Mouse (Mus musculus): ENCODE measurements around the gene Tmtc1. TPM values are rescaled to one million over a fixed set of nuclear protein-coding genes. Genes with fewer than 3 reads are reported as not detected.
A peak's percentile ranks its signal among the peaks of the same experiment; 100 is the strongest.

Tmtc1 gene
- polyA plus RNA-seq, 1 experiment from 2014 or later, result 2.0 TPM

DNA sequence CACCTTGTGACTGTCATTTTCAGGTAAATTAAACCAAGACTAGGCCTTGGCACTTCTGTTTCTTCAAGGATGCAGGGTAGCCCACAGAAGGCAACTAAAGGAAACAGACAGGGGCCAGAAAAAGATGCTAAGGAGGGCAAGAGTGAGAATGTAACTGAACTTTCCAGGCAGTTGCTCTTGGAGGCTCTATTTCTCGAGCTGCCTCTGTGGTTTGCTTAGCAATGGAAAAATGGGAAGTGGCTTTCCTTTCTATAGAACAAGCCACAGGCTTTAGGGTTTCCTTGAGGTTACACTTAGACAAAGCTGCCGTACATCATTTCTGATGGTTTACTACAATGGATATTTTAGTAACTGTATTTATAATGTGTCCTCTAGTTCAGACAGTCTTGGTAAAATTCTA, 102.4 kb downstream of the Tmtc1 start:
- no peaks in the 10 kb centered on the region for H3K27me3 ChIP-seq (replicated peaks)
- no peak overlapping the region for H3K9ac ChIP-seq
- no peaks in the 10 kb centered on the region for H3K9me3 ChIP-seq
- 76% methylated on average over 2 of the region's 2 CpGs for WGBS
- no peak overlapping the region for H3K4me2 ChIP-seq
- H3K4me1 ChIP-seq, result no peaks in the 10 kb centered on the region
- no peaks in the 10 kb centered on the region for H3K36me3 ChIP-seq
- H3K4me3 ChIP-seq, result no peak overlapping the region
- no peak overlapping the region for H3K27ac ChIP-seq (replicated peaks)
- no peak for ATAC-seq (ENCODE audit: extremely low read depth, insufficient number of reproducible peaks, low FRiP score, low TSS enrichment)

DNA sequence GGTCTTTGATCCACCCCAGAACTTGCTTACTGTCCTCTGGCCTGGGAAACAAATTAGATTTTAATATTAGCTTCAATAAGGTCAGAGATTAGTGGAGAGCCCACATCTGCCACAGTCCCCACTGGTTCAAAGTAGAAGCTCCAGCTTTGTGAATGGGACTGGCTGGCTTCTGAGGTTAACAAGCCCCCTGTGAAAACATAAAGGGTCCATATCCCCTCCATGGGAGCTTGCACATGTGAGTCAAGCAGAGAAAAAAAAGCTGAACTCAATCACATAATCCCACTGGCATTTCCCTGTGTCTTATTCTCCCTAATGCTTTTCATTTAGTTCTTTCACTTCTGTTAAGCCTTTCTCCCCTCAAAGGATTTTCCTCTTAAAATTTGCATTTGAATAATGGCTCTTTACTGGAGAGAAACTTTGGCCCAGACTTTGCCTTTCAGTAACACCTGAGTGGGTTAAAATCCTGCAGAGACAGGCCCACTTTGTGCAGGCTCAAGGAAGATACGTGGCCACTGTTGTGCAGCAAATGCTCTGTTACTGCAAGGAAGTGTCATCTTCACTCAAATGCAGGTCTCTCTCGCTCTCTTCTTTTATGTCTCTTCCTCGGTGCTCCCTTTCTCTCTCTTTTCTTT, 105.7 kb downstream of the Tmtc1 start:
- no peak overlapping the region for H3K4me2 ChIP-seq
- peaks cover 4% of the 10 kb centered on the region for H3K36me3 ChIP-seq
- H3K27ac ChIP-seq (replicated peaks), result no peak overlapping the region
- no peak for ATAC-seq (ENCODE audit: extremely low read depth, insufficient number of reproducible peaks, low FRiP score, low TSS enrichment)
- H3K4me3 ChIP-seq, result no peak overlapping the region
- no peaks in the 10 kb centered on the region for H3K9me3 ChIP-seq
- H3K4me1 ChIP-seq, result no peaks in the 10 kb centered on the region
- 67% methylated on average over 3 of the region's 3 CpGs for WGBS
- no peaks in the 10 kb centered on the region for H3K27me3 ChIP-seq (replicated peaks)
- no peak overlapping the region for H3K9ac ChIP-seq

DNA sequence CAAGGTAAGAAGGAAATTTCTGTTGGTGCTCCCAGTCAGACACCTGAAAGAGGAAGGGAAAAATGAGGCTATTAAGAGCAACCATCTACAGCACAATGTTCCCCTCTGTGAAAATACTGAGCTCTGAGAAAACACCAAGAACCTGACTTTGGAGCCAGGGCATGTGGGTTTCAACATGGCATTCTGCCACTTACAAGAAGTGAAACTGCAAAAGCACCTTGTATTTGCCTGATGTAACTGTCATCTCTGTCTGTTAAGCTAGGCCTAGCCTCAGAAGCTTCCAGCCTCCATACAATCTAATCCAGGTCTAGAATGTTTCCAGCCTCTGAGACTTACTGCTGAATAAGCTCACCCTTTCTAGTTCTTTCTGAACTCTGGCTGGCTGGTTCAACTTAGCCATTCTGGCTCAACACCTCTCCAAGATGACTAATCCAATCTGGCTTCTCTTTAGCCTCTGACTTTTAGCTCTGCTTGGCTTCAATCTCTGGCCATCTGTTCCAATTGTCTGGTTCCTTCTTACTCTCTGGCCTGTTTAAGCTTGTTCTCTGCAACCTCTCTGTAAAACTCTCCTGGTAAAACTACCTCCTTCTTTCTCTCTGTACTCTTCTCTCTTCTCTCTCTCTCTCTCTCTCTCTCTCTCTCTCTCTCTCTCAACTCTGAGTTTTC, 107.8 kb downstream of the Tmtc1 start:
- H3K9me3 ChIP-seq, result no peaks in the 10 kb centered on the region
- H3K4me2 ChIP-seq, result no peak overlapping the region
- peaks cover 12% of the 10 kb centered on the region for H3K36me3 ChIP-seq
- H3K27ac ChIP-seq (replicated peaks), result no peak overlapping the region
- no peak for ATAC-seq (ENCODE audit: extremely low read depth, insufficient number of reproducible peaks, low FRiP score, low TSS enrichment)
- no peaks in the 10 kb centered on the region for H3K4me1 ChIP-seq
- no peaks in the 10 kb centered on the region for H3K27me3 ChIP-seq (replicated peaks)
- no peak overlapping the region for H3K4me3 ChIP-seq
- no peak overlapping the region for H3K9ac ChIP-seq

DNA sequence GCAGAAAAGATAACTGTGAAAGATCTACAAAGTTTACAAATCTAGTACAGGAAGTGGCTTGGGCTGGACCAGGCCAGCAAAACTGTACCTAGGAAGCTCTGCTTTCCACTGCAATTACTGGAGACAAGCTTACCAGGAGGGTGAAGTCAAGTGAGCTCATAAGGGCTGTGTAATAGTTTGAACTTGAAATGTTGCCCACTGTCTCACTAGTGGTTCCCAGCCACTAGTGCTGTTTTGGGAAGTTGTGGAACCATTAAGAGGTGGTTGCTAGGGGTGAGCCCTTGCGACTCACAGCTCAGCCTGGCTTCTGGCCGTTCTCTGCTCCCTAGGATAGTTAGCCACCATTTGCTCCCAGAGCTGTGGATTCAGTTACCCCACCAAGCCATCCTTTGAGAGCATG, 112.3 kb downstream of the Tmtc1 start:
- WGBS, result 66% methylated on average over 2 of the region's 2 CpGs
- H3K9ac ChIP-seq, result no peak overlapping the region
- ATAC-seq (ENCODE audit: extremely low read depth, insufficient number of reproducible peaks, low FRiP score, low TSS enrichment), result no peak
- no peak overlapping the region for H3K4me2 ChIP-seq
- no peaks in the 10 kb centered on the region for H3K27me3 ChIP-seq (replicated peaks)
- H3K27ac ChIP-seq (replicated peaks), result no peak overlapping the region
- no peak overlapping the region for H3K4me3 ChIP-seq
- H3K9me3 ChIP-seq, result no peaks in the 10 kb centered on the region
- peaks cover 7% of the 10 kb centered on the region; the same call in 1 of the 2 replicates for H3K4me1 ChIP-seq
- peaks cover 12% of the 10 kb centered on the region for H3K36me3 ChIP-seq

DNA sequence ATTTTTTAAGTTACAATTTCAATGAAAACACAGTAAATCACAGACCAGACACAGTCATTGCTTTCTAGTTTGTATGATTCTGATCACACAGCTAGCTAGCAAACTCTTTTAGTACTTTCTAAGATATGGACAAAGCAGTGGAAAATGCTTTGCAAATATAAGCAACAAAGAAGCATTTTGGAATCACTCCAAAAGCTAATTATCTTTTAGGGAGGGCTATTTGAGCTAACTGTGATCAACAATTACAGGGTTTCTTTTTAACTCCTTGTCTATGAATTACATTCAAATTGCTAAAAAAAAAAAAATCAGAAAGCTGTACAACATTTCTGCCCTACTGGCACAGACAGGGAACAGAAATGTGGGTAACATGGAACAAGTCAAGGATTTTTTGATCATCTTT, 114.2 kb downstream of the Tmtc1 start:
- H3K9me3 ChIP-seq, result no peaks in the 10 kb centered on the region
- no peak overlapping the region for H3K4me2 ChIP-seq
- H3K9ac ChIP-seq, result no peak overlapping the region
- no peak overlapping the region for H3K27ac ChIP-seq (replicated peaks)
- peaks cover 11% of the 10 kb centered on the region for H3K36me3 ChIP-seq
- peaks cover 7% of the 10 kb centered on the region; the same call in 1 of the 2 replicates for H3K4me1 ChIP-seq
- no peak overlapping the region for H3K4me3 ChIP-seq
- no peak for ATAC-seq (ENCODE audit: extremely low read depth, insufficient number of reproducible peaks, low FRiP score, low TSS enrichment)
- no peaks in the 10 kb centered on the region for H3K27me3 ChIP-seq (replicated peaks)

DNA sequence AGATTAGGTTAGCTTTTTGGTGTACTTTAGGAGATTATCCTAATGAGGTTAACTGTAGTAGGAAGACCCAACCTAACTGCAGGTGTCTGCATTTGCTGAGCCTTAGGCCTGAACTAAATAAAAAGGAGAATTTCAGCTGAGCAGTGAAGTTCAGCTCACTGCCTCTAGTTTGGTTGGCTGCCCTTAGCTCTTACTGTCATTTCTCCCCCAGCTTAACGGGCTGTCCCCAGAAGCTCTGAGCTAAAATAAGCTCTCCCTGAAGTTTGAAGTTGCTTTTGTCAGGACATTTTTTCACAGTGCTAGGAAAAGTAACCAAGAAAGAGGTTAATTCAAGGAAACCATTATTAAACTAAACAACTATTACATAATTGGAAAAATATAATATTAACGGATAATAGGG, 115.3 kb downstream of the Tmtc1 start:
- Histone ChIP-seq H3K27me3 (replicated peaks) (no peaks in the 10 kb centered on the region), H3K9ac (no peak overlapping the region), H3K27ac (replicated peaks) (peak overlapping the region; percentile 13; the same call in 1 of the 2 replicates), H3K4me3 (no peak overlapping the region), H3K9me3 (no peaks in the 10 kb centered on the region), H3K36me3 (peaks cover 8% of the 10 kb centered on the region; the same call in 1 of the 2 replicates), H3K4me1 (peaks cover 7% of the 10 kb centered on the region; the same call in 1 of the 2 replicates), H3K4me2 (no peak overlapping the region)
- 66% methylated on average over 2 of the region's 2 CpGs for WGBS
- no peak for ATAC-seq (ENCODE audit: extremely low read depth, insufficient number of reproducible peaks, low FRiP score, low TSS enrichment)

DNA sequence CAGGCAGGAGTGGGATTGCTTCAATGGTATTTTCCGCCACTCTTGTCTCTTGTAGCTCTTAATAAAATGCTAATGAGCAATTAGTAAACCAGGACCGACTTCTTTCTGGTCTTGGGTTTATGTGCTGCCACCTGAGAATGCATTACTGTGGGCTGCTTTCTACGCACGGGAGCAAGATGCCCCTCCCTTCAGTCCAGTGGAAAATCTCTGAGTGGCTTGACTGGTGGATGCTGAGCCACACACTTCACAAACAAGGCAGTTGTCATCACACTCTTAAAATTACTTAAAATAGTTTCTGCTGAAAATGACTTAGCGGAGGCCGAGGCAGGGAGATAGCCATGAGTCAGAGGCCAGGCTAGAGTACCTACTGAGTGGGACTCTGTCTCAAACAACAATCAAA, 116.1 kb downstream of the Tmtc1 start:
- H3K9me3 ChIP-seq, result no peaks in the 10 kb centered on the region
- WGBS, result 49% methylated on average over 6 of the region's 6 CpGs
- no peak overlapping the region for H3K4me2 ChIP-seq
- no peak for ATAC-seq (ENCODE audit: extremely low read depth, insufficient number of reproducible peaks, low FRiP score, low TSS enrichment)
- H3K27ac ChIP-seq (replicated peaks), result no peak overlapping the region
- no peak overlapping the region for H3K4me3 ChIP-seq
- H3K9ac ChIP-seq, result no peak overlapping the region
- no peaks in the 10 kb centered on the region for H3K27me3 ChIP-seq (replicated peaks)
- H3K36me3 ChIP-seq, result peaks cover 8% of the 10 kb centered on the region; the same call in 1 of the 2 replicates
- H3K4me1 ChIP-seq, result peaks cover 9% of the 10 kb centered on the region

DNA sequence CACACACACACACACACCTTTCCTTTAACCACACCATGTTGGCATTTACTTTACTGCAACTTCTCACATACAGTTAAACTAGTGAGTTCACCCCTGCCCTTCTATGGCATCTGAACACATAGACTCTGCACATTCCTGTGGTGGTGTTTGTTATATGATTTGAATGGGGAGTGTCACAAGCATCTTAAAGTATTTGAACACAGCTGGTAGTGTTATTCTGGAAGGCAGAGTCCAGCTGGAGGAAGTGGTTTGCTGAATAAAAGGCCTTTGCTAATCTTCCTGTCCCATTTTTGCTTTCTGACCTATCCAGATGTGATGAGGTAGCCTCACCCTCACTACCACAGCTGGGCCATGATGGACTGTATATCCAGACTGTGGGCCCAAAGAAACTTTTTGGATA, 125.5 kb downstream of the Tmtc1 start:
- Histone ChIP-seq H3K9ac (no peak overlapping the region), H3K4me2 (no peak overlapping the region), H3K36me3 (no peaks in the 10 kb centered on the region), H3K9me3 (no peaks in the 10 kb centered on the region), H3K27ac (replicated peaks) (0 out of 2 replicates have a peak overlapping the region, but pooled peaks have one; percentile 12), H3K4me1 (peaks cover 26% of the 10 kb centered on the region), H3K27me3 (replicated peaks) (no peaks in the 10 kb centered on the region), H3K4me3 (no peak overlapping the region)
- ATAC-seq (ENCODE audit: extremely low read depth, insufficient number of reproducible peaks, low FRiP score, low TSS enrichment), result no peak

DNA sequence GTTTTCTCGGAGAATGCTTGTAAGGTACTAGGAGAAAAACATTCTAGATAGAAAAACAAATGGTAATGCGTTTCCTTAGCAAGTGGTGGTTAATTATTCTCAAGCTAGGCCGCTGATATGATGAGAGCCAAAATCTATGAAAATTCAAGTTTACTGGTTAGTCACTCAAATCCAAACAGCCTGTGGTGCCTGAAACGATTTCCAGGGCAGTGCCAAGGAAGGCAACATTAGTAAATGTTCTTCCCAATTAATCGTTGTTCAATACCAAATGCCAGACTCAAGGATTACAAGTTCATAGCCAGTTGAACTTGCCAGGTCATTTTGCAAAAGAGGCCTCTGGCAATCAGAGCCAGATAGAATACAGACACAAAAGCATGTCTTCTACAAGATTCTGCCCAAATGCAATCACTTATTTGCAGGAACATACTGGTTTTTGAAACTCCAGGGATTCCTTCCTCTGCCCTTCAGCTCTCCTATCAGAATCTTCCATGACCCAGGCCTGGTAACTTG, 128.6 kb downstream of the Tmtc1 start:
- no peaks in the 10 kb centered on the region for H3K9me3 ChIP-seq
- WGBS, result 72% methylated on average over 5 of the region's 5 CpGs
- no peak for ATAC-seq (ENCODE audit: extremely low read depth, insufficient number of reproducible peaks, low FRiP score, low TSS enrichment)
- H3K4me3 ChIP-seq, result no peak overlapping the region
- H3K9ac ChIP-seq, result no peak overlapping the region
- no peaks in the 10 kb centered on the region for H3K36me3 ChIP-seq
- H3K4me2 ChIP-seq, result no peak overlapping the region
- H3K27me3 ChIP-seq (replicated peaks), result no peaks in the 10 kb centered on the region
- peaks cover 30% of the 10 kb centered on the region for H3K4me1 ChIP-seq
- H3K27ac ChIP-seq (replicated peaks), result no peak overlapping the region

DNA sequence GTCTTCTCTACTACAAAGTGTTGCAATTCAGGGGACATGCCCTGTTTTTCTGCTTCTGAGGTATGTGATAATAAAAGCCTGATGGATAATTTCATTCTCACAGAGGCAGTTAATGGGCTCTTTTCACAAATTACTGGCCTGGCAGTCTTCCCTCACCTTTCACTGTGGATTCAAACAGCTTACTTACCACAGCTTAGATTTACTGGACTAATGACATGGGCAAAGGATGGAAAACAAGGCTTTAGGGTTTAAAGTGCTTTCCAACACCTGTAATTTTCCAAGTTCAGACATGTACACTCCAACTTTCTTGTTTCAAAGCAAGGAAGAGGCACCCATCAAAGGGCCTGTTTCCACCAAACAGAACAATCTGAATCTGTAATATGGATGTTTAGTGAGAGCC, 129.1 kb downstream of the Tmtc1 start:
- no peak overlapping the region for H3K27ac ChIP-seq (replicated peaks)
- no peaks in the 10 kb centered on the region for H3K27me3 ChIP-seq (replicated peaks)
- no peak for ATAC-seq (ENCODE audit: extremely low read depth, insufficient number of reproducible peaks, low FRiP score, low TSS enrichment)
- no peaks in the 10 kb centered on the region for H3K9me3 ChIP-seq
- H3K36me3 ChIP-seq, result no peaks in the 10 kb centered on the region
- H3K4me3 ChIP-seq, result no peak overlapping the region
- H3K9ac ChIP-seq, result no peak overlapping the region
- no peak overlapping the region for H3K4me2 ChIP-seq
- H3K4me1 ChIP-seq, result peaks cover 31% of the 10 kb centered on the region

DNA sequence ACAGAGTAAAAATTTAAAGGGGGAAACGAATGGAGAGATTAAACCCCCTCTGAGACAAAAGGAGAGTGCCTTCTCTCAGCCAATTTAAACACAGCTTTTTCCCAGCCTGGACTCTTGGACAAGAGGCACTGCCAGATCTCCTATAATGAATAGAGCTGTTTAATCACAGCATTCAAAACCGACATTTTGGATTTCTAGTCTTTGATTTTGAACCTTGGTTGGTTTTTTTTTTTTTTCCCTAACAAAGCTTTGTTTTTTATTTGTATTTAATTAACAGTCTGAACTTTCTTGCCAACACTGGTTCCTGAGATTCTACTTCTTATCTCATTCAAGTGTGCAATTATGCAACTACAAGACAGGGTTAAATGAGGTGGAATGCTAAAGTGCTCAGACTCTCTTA, 133.2 kb downstream of the Tmtc1 start:
- no peaks in the 10 kb centered on the region for H3K27me3 ChIP-seq (replicated peaks)
- H3K4me2 ChIP-seq, result no peak overlapping the region
- peaks cover 9% of the 10 kb centered on the region; the same call in 1 of the 2 replicates for H3K4me1 ChIP-seq
- 25% methylated on average over 2 of the region's 2 CpGs for WGBS
- H3K9me3 ChIP-seq, result no peaks in the 10 kb centered on the region
- no peak for ATAC-seq (ENCODE audit: extremely low read depth, insufficient number of reproducible peaks, low FRiP score, low TSS enrichment)
- H3K9ac ChIP-seq, result no peak overlapping the region
- no peak overlapping the region for H3K27ac ChIP-seq (replicated peaks)
- H3K36me3 ChIP-seq, result no peaks in the 10 kb centered on the region
- H3K4me3 ChIP-seq, result no peak overlapping the region

DNA sequence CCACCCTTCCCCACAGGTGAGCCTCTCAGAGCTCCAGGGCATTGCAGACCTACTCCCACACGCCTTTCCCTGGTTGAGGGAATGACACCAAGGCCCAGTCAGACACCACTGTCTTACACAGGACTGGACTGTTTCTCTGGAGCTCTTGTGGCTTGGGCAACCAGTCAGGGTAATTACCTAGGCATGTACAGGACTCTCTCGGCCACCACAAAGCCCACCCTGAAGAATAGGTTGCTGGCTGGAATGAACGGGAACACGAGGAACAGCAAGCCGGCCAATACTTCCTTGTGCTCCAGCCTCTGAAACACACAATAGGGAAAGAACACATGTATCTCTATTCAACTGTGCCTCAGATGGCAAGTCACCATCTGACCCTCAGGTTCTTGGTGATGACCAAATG, 138.4 kb downstream of the Tmtc1 start:
- 80% methylated on average over 5 of the region's 5 CpGs for WGBS
- no peak overlapping the region for H3K4me3 ChIP-seq
- no peak overlapping the region for H3K27ac ChIP-seq (replicated peaks)
- H3K36me3 ChIP-seq, result no peaks in the 10 kb centered on the region
- no peak for ATAC-seq (ENCODE audit: extremely low read depth, insufficient number of reproducible peaks, low FRiP score, low TSS enrichment)
- H3K4me2 ChIP-seq, result no peak overlapping the region
- H3K4me1 ChIP-seq, result 0 out of 2 replicates have a peak, but pooled peaks cover 3% of the 10 kb centered on the region
- no peaks in the 10 kb centered on the region for H3K9me3 ChIP-seq
- H3K27me3 ChIP-seq (replicated peaks), result no peaks in the 10 kb centered on the region
- no peak overlapping the region for H3K9ac ChIP-seq
